Mouse (Mus musculus): ENCODE measurements around the gene C530008M17Rik.

The C530008M17Rik gene

DNA sequence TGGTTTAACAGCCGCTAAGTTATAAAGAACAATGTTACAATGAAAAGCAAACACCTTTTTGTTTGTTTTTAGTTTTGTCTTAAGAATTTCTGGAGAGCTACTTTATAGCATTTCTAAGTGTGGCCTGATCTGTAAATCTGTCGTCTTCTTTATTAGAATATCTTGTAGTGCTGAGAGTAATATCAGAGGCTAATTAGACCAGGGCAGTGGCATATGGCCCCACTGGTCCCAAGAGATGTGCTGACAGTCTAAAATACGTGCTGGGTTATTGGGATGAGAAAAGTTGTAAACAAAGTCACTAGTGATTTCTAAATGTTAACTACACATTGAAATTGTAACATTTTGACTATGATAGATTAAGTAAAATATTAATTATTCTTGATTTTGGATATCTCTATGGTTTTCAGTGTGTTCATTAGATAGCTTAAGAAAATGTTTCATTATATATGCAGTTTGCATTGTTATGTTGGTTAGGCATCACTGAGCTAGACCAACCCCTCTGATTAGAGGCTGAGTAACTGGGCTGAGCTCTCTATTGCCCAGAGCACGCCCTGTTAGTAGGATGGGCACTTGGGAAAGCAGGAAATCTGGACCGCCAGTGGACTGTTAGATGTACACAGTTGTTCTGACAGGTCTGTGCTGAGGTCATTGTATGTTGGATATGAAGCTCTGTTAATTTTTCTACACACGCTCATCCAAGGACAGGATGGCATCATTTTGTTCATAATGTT lies 9.9 kb downstream of the C530008M17Rik start:
- no peak for DNase-seq

DNA sequence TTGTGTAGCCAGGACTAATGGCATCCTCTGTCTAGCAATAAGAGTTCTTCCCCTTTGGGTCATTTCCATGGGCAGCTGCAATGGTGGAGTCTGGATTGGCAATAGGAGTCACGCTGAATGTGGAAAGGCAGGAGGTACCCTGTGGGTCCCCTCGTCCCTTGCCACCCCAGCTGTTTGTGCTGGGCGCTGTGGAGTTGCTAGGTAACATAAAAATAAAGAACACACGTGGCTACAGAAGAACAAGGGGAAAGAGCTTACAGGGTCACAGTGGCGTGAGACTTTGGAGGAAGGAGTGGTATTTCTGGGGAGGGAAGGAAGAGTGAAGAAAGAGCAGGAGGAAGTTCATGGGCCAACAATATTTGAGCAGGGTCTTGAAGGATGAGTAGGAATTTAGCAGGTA lies 11.8 kb downstream of the C530008M17Rik start:
- DNase-seq: no peak

GRCm38 (mm10) chr5:76668547-76668946 lies 12.2 kb downstream of the C530008M17Rik start:
- no peak for DNase-seq

- DNase-seq: no peak
Observed at GRCm38 (mm10) chr5:76670183-76670582, 13.9 kb downstream of the C530008M17Rik start.

- no peak for DNase-seq
Observed at GRCm38 (mm10) chr5:76674022-76674653, 17.8 kb downstream of the C530008M17Rik start.

GRCm38 (mm10) chr5:76675369-76675768 lies 19.1 kb downstream of the C530008M17Rik start:
- DNase-seq: no peak

- DNase-seq: no peak
Observed at GRCm38 (mm10) chr5:76680959-76681358, 24.6 kb downstream of the C530008M17Rik start.

DNA sequence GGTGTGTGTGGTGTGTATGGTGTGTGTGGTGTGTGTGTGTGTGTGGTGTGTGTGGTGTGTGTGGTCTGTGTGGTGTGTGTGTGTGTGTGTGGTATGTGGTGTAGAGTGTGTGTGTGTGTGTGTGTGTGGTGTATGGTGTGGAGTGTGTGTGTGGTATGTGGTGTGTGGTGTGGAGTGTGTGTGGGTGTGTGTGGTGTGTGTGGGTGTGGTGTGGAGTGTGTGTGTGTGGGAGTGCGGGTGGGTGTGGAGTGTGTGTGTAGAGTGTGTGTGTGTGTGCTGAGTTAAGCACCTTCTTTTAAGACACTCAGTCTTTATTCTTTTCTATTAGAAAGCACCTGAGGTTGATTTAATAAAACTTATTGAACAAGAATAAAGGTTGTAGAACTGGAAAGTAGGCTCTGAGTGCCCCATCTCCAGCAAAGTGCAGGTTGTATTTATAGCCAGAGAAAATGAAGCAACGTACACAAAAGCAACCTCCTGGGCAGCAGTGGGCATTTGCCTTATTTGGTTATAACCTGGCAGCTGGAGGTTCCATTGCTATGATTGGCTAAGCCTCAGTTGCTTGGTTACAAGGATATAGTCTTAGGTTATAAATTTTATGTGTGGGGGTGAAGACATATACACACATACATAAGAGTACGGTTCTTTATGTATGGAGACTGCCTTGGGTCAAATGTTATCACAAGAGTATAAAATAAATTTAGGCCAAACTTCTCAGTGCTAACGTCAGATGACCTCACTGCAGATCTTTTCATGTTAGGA lies 25.8 kb downstream of the C530008M17Rik start:
- DNase-seq: no peak

- no peak for DNase-seq
Observed at GRCm38 (mm10) chr5:76683455-76683854, 27.1 kb downstream of the C530008M17Rik start.

DNA sequence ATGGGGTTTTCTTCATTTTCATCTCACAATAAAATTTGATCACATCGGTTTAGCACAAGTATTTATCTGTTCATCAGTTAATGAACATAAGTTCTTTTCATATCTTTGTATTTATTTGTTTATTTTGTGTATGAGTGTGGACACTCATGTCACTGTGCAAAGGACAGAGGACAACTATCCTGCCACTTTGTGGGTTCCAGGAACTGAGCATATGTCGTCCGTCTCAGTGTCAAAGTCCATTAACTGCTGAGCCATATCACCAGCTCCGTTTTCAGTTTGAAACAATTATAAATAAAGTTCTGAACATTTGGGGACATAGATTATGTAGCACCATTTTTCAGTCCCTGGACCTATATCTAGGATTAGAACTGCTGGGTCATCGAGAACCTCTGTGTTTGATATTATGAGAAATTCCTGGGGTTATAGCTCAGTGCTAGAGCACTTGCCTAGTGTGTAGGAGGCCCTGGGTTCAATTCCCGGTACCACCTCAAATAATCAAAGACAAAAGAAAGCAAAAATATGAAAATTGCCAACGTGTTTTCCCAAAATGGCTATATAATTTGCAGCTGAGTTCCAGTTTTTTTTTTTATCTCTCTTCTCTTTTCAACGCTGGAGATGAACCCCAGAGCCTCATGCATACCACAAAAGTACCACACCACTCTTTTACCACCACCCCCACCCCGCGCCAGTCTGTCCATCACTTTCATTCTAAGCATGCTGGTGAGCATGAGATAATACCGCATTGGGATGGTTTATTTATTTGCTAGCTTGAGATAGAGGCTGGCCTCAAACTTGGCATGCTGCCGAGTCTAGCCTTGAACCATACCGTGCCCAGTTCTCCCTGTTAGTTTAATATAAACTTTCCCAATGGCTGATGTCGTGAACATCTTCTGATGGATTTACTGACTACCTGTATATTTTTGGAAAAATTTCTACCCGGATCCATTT lies 28.6 kb downstream of the C530008M17Rik start:
- DNase-seq: peak; percentile 83

GRCm38 (mm10) chr5:76687961-76688600 lies 31.8 kb downstream of the C530008M17Rik start:
- DNase-seq: peak; percentile 31

DNA sequence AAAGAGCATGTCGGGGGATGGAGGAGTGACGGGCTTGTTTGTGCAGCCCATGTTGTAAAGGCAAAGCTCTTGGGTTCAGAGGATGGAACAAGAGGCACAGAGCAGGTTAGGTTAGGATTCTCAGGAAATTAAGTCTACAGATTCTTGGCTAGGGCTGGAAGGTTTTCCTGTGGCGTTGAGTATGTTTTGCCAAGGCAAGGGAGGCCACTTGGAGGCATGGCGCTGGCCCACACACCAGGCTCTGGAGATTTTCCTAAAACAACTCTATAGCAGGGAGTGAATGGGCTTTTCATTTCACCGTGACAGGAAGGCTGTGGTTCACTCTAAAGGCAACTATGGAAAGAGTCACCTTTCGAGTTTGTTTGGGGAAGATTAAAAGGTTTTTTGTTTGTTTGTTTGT lies 32.3 kb downstream of the C530008M17Rik start:
- DNase-seq: no peak

DNA sequence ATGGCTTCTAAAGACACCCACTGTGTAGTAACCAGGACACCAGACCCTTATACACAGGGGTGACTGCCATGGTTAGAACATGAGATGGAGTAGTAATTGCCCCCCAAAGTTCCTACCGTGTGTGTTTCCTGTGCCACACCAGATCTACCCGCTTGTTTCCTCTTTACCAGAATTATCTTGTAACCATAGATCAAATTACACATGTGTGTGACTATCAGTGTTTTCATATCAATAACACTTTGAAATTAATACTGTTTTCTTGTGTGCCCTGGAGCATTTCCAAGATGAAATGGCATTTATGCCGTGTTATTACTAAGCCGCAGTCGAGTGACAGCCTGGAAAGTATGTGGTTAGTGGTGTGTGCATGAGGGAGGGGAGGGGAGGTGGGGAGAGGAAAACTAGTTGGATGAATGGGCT lies 33.9 kb downstream of the C530008M17Rik start:
- DNase-seq: no peak

GRCm38 (mm10) chr5:76691251-76691650 lies 34.9 kb downstream of the C530008M17Rik start:
- DNase-seq: no peak

DNA sequence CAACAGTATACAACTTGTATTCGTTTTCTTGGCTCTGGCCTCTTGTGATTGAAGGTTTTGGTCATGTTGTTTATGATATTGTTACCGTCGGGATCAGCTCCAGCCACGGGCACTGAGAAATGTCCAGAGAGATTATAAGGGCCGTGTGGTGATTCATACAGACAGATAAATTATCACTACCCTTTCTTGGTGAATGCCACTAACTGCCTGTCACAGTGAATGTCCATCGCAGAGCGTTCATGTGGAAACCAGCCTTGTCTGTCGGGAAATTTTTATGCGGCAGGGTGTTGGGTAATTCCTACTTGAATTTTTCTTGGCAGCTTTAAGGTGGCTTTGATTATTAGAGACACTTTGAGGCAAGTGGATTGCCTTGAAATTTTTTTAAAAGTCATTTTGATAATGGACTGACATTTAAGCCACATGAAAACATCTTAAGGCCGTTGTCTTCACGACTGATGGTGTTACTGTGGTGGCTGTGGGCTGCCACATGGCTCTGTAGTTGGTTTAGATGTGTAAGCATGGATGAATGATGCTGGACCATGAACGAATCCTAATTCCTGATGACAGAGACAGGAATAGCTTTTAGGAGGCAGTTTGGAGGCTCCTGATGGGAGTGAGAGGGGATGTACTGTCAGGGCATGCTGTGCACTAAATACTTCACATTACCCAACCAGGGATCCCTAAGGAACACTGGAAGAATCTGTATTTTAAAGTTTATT lies 35.6 kb downstream of the C530008M17Rik start:
- no peak for DNase-seq

DNA sequence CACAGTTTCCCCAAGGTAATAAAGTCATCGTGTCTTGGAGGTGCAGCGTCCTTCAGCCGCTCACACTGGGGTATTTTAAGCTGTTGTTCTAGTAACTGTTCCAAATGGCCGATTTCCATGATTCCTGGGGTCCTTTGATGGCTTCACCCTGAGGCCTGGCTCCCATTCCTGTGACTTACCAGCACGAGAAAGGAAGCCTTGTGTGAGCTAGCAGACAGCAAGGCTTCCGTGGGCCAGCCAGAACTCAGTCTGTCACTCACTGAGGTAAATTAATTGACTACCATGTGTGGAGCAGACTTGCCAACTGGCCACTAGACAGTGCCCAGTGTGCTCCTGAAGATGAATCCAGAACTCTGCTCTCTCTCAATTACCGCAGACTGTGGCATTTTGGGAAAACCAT lies 41.2 kb downstream of the C530008M17Rik start:
- DNase-seq: no peak

- no peak for DNase-seq
Observed at GRCm38 (mm10) chr5:76698187-76698586, 41.9 kb downstream of the C530008M17Rik start.

DNA sequence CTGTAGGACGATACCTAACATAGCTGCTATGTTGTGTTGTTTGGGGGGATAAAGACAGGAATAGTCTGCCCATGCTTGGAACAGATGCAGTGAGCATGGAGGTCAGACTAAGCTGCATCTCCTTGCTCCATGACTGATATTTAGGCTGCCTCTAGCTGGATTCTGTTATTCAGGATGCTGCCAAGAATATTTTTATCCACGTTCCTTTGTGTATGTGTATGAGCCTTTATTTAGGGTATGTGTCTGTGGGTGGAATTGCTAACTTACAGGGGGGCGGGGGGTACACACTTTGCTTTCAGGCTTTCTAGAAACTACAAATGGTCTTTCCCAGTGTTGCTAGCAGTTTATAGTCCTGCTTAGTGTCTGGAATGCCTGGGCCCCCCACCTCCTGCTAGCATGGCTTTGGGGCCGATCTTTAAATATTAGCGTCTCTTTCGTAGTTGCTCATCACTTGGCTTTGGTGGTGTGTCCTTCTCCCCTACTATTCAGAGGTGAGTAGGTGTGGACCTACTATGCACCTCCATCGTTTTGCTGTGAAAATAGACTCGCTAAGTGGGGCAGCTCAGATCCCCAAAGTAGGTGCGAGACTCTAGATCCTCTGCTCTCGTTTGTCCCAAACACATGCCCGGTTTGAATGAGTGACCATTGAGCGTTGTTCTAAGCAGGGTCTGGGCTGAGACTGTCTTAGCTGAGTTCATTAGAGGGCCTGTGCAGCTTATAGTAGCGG lies 45.0 kb downstream of the C530008M17Rik start:
- no peak for DNase-seq

GRCm38 (mm10) chr5:76702104-76702503 lies 45.8 kb downstream of the C530008M17Rik start:
- DNase-seq: no peak

GRCm38 (mm10) chr5:76702646-76703045 lies 46.3 kb downstream of the C530008M17Rik start:
- DNase-seq: no peak
